Mouse (Mus musculus) stomach, embryonic 16.5 days (tissue): ENCODE measurements around the gene Tmem30a. TPM values are rescaled to one million over a fixed set of nuclear protein-coding genes. Genes with fewer than 3 reads are reported as not detected.

Experiments used
- ATAC-seq: fragments of 200-750 bp; cut with Nextera tagmentation; 2 replicates; pipeline ENCODE4 v1.8.0; 2017; ENCODE audit warnings: moderate number of reproducible peaks, moderate TSS enrichment; ENCODE audit not compliant: insufficient read depth, low FRiP score
- H3K27ac ChIP-seq: fragments of 300-500 bp; sonication (generic); 2 replicates; pipeline ENCODE4 v1.5.1; 2014; ENCODE audit warnings: low read length
- H3K27me3 ChIP-seq: fragments of 300-500 bp; sonication (generic); 2 replicates; pipeline ENCODE4 v1.6.1; 2014; ENCODE audit warnings: low read length, control low read depth, mixed read lengths; ENCODE audit not compliant: control insufficient read depth, insufficient read depth
- H3K36me3 ChIP-seq: fragments of 300-500 bp; sonication (generic); 2 replicates; pipeline ENCODE4 v1.6.1; 2014; ENCODE audit warnings: low read length; ENCODE audit not compliant: control insufficient read depth, insufficient read depth
- H3K4me1 ChIP-seq: fragments of 300-500 bp; sonication (generic); 2 replicates; pipeline ENCODE4 v1.6.1; 2014; ENCODE audit warnings: low read length, control low read depth, mixed read lengths; ENCODE audit not compliant: control insufficient read depth, insufficient read depth
- H3K4me2 ChIP-seq: fragments of 300-500 bp; sonication (generic); 2 replicates; pipeline ENCODE4 v1.6.1; 2014; ENCODE audit warnings: low read depth, low read length, mixed read lengths
- H3K4me3 ChIP-seq: fragments of 300-500 bp; sonication (generic); replicated peaks from 2 replicates; pipeline ENCODE4 v1.5.1; 2014; ENCODE audit warnings: mild to moderate bottlenecking, low read length
- H3K9ac ChIP-seq: fragments of 300-500 bp; sonication (generic); 2 replicates; pipeline ENCODE4 v1.6.1; 2014; ENCODE audit warnings: low read length
- H3K9me3 ChIP-seq: fragments of 300-500 bp; sonication (generic); replicated peaks from 2 replicates; pipeline ENCODE4 v1.6.1; 2016; ENCODE audit warnings: low read length, control low read depth; ENCODE audit not compliant: control insufficient read depth
- WGBS: fragments of 180-500 bp; shearing (Covaris S2); extraction: QIAGEN DNeasy Blood & Tissue Kit; methylation state at CpG from one replicate; pipeline ENCODE4 v1.1.7; 2014; 5-methylcytosine and 5-hydroxymethylcytosine counted together
- polyA plus RNA-seq: library from polyadenylated mRNA; unstranded; fragments of >200 nt; fragmentation: Nextera tagmentation; extraction: Ambion mirVana; gene quantifications from 2 replicates; pipeline ENCODE4 v1.2.1, GENCODE M21; 2015

Gene Tmem30a
- polyA plus RNA-seq, 1 experiment from 2014 or later = 68.9 TPM

- Histone ChIP-seq H3K9ac (no peak overlapping the region), H3K9me3 (no peaks in the 10 kb centered on the region), H3K4me2 (no peak overlapping the region), H3K27ac (no peak overlapping the region), H3K27me3 (no peaks in the 10 kb centered on the region), H3K4me3 (no peak overlapping the region), H3K4me1 (no peaks in the 10 kb centered on the region), H3K36me3 (no peaks in the 10 kb centered on the region)
- WGBS = 85% methylated on average over 5 of the region's 5 CpGs
- no peak for ATAC-seq
These were observed 26.2 kb downstream of the Tmem30a start for GRCm38 (mm10) chr9:79766991-79767545.

- H3K36me3 ChIP-seq = no peaks in the 10 kb centered on the region
- no peak overlapping the region for H3K9ac ChIP-seq
- H3K4me2 ChIP-seq = no peak overlapping the region
- no peak overlapping the region for H3K4me3 ChIP-seq
- no peaks in the 10 kb centered on the region for H3K4me1 ChIP-seq
- 69% methylated on average over 4 of the region's 4 CpGs for WGBS
- no peak overlapping the region for H3K27ac ChIP-seq
- no peak for ATAC-seq
- no peaks in the 10 kb centered on the region for H3K27me3 ChIP-seq
- no peaks in the 10 kb centered on the region for H3K9me3 ChIP-seq
These were observed 28.0 kb downstream of the Tmem30a start for GRCm38 (mm10) chr9:79765329-79765728.

- H3K4me2 ChIP-seq = no peak overlapping the region
- H3K9ac ChIP-seq = no peak overlapping the region
- no peaks in the 10 kb centered on the region for H3K9me3 ChIP-seq
- WGBS = 73% methylated on average over 6 of the region's 6 CpGs
- H3K4me1 ChIP-seq = peaks cover 11% of the 10 kb centered on the region
- H3K27ac ChIP-seq = no peak overlapping the region
- H3K27me3 ChIP-seq = no peaks in the 10 kb centered on the region
- no peak for ATAC-seq
- H3K4me3 ChIP-seq = no peak overlapping the region
- H3K36me3 ChIP-seq = 0 out of 2 replicates have a peak, but pooled peaks cover 2% of the 10 kb centered on the region
These were observed 30.8 kb downstream of the Tmem30a start for GRCm38 (mm10) chr9:79762519-79762918.

GRCm38 (mm10) chr9:79760076-79760475, 33.2 kb downstream of the Tmem30a start:
- Histone ChIP-seq H3K4me3 (peak overlapping the region; percentile 94), H3K36me3 (0 out of 2 replicates have a peak, but pooled peaks cover 6% of the 10 kb centered on the region), H3K4me2 (peak overlapping the region; percentile 60), H3K27ac (peak overlapping the region; percentile 95), H3K9me3 (no peaks in the 10 kb centered on the region), H3K9ac (peak overlapping the region; percentile 79), H3K4me1 (peaks cover 11% of the 10 kb centered on the region), H3K27me3 (no peaks in the 10 kb centered on the region)
- no peak for ATAC-seq
- 3% methylated on average over 14 of the region's 14 CpGs for WGBS

GRCm38 (mm10) chr9:79759385-79760005, 33.8 kb downstream of the Tmem30a start, which contains the start of gene Cox7a2:
Gene Cox7a2 (minus strand): TSS chr9:79759878.
- Histone ChIP-seq H3K9ac (peak within 1 kb of the TSS; percentile 90), H3K4me1 (peaks cover 11% of the 10 kb centered on the region), H3K36me3 (0 out of 2 replicates have a peak, but pooled peaks cover 6% of the 10 kb centered on the region), H3K4me2 (peak within 1 kb of the TSS; percentile 80), H3K27me3 (no peaks in the 10 kb centered on the region), H3K9me3 (no peaks in the 10 kb centered on the region), H3K27ac (peak within 1 kb of the TSS; percentile 95), H3K4me3 (peak within 1 kb of the TSS; percentile 94)
- under 1% methylated on average over 49 of the region's 49 CpGs for WGBS
- peak; percentile 100 for ATAC-seq

GRCm38 (mm10) chr9:79755311-79755710, 38.0 kb downstream of the Tmem30a start:
- H3K36me3 ChIP-seq = peaks cover 12% of the 10 kb centered on the region; the same call in 1 of the 2 replicates
- no peak for ATAC-seq
- 93% methylated on average over 4 of the region's 4 CpGs for WGBS
- no peak overlapping the region for H3K27ac ChIP-seq
- H3K4me1 ChIP-seq = peaks cover 11% of the 10 kb centered on the region
- H3K27me3 ChIP-seq = no peaks in the 10 kb centered on the region
- no peak overlapping the region for H3K4me3 ChIP-seq
- no peaks in the 10 kb centered on the region for H3K9me3 ChIP-seq
- no peak overlapping the region for H3K4me2 ChIP-seq
- no peak overlapping the region for H3K9ac ChIP-seq

GRCm38 (mm10) chr9:79751846-79752245, 41.5 kb downstream of the Tmem30a start:
- no peak overlapping the region for H3K9ac ChIP-seq
- H3K36me3 ChIP-seq = peaks cover 6% of the 10 kb centered on the region; the same call in 1 of the 2 replicates
- WGBS = 79% methylated on average over 8 of the region's 8 CpGs
- no peaks in the 10 kb centered on the region for H3K4me1 ChIP-seq
- no peaks in the 10 kb centered on the region for H3K9me3 ChIP-seq
- no peak overlapping the region for H3K4me2 ChIP-seq
- ATAC-seq = no peak
- no peak overlapping the region for H3K27ac ChIP-seq
- H3K4me3 ChIP-seq = no peak overlapping the region
- H3K27me3 ChIP-seq = no peaks in the 10 kb centered on the region

- Histone ChIP-seq H3K4me1 (no peaks in the 10 kb centered on the region), H3K9ac (no peak overlapping the region), H3K36me3 (peaks cover 6% of the 10 kb centered on the region; the same call in 1 of the 2 replicates), H3K27ac (no peak overlapping the region), H3K27me3 (no peaks in the 10 kb centered on the region), H3K4me2 (no peak overlapping the region), H3K4me3 (no peak overlapping the region), H3K9me3 (no peaks in the 10 kb centered on the region)
- WGBS = 55% methylated on average over 7 of the region's 7 CpGs
- no peak for ATAC-seq
These were observed 42.6 kb downstream of the Tmem30a start for GRCm38 (mm10) chr9:79750709-79751108.

GRCm38 (mm10) chr9:79745036-79745435, 48.3 kb downstream of the Tmem30a start:
- H3K36me3 ChIP-seq = no peaks in the 10 kb centered on the region
- no peak overlapping the region for H3K4me3 ChIP-seq
- no peak for ATAC-seq
- H3K9me3 ChIP-seq = no peaks in the 10 kb centered on the region
- no peaks in the 10 kb centered on the region for H3K27me3 ChIP-seq
- H3K4me1 ChIP-seq = no peaks in the 10 kb centered on the region
- 69% methylated on average over 4 of the region's 4 CpGs for WGBS
- no peak overlapping the region for H3K27ac ChIP-seq
- no peak overlapping the region for H3K4me2 ChIP-seq
- H3K9ac ChIP-seq = no peak overlapping the region
